In the genomic region with DNA sequence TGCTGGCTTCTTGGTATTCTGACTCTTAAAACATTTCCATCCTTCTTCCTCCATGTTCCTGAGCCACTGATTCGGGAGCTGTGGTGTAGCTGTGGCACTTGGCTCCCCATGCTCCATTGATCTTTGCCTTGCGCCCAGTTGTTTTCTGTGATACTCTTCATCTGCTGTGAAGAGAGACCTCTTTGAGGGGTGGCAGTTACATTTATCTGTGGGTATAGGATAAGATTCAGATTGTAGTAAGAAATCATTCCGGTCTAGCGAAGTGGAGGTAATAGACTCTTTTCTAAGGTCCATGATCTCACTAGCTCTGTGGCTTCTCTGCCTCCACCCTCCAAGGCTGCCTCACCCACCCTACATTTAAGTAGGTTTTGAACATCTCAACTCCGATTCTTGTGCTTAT, we compare ENCODE assay signal across 21 mouse cellular contexts. TPM values are rescaled to one million over a fixed set of nuclear protein-coding genes. Genes with fewer than 3 reads are reported as not detected.
DNase-seq lines count a peak whose midpoint lies in the region; ATAC-seq and TF ChIP-seq lines count a peak whose summit lies in the region.
"Had no signal": no experiment of that assay in that cellular context is flagged by ENCODE, and none has a peak within 500 bp of the region (broad histone marks: within the 10 kb centered on the region; RNA-seq: fewer than 3 reads in every experiment).

No protein-coding gene starts in this region.

- 0 out of 2 replicates have a peak overlapping the region, but pooled peaks have one; percentile 16 for H3K27ac ChIP-seq in liver, postnatal 0 days (ENCODE audit: low read depth)
- H3K27ac ChIP-seq in liver, embryonic 11.5 days (ENCODE audit: low read depth, low read length) = no peak overlapping the region
- no peak overlapping the region for H3K27ac ChIP-seq in midbrain, embryonic 11.5 days (ENCODE audit: low read depth, low read length)
- H3K27ac ChIP-seq in midbrain, postnatal 0 days (ENCODE audit: low read depth, low read length) = no peak overlapping the region
- peak overlapping the region; percentile 19; the same call in 1 of the 2 replicates for H3K27ac ChIP-seq in MEL (ENCODE audit: control insufficient read depth, low read depth, low read length)
- H3K27ac ChIP-seq: embryonic facial prominence, embryonic 10.5 days; embryonic facial prominence, embryonic 12.5 days; forebrain, embryonic 13.5 days; forebrain, embryonic 15.5 days had no signal

- H3K4me3 ChIP-seq in liver, postnatal 0 days (ENCODE audit: low read depth, low read length) = no peak overlapping the region
- no peak overlapping the region for H3K4me3 ChIP-seq in liver, embryonic 11.5 days (ENCODE audit: low read depth, low read length)
- no peak overlapping the region for H3K4me3 ChIP-seq in midbrain, embryonic 11.5 days (ENCODE audit: low read depth, low read length)
- no peak overlapping the region for H3K4me3 ChIP-seq in midbrain, postnatal 0 days (ENCODE audit: low read depth, low read length)
- H3K4me3 ChIP-seq in MEL (ENCODE audit: control insufficient read depth in 1 of 2, insufficient read depth in 1 of 2, low read depth in 2 of 2, low read length in 2 of 2) = no peak overlapping the region
- H3K4me3 ChIP-seq: embryonic facial prominence, embryonic 10.5 days; embryonic facial prominence, embryonic 12.5 days; forebrain, embryonic 13.5 days; forebrain, embryonic 15.5 days had no signal

- no peaks in the 10 kb centered on the region for H3K27me3 ChIP-seq in liver, postnatal 0 days (ENCODE audit: insufficient read depth, low read length)
- H3K27me3 ChIP-seq in liver, embryonic 11.5 days (replicated peaks; ENCODE audit: control insufficient read depth, insufficient read depth, low read length) = no peaks in the 10 kb centered on the region
- H3K27me3 ChIP-seq in midbrain, embryonic 11.5 days (ENCODE audit: control insufficient read depth, insufficient read depth, low read length) = no peaks in the 10 kb centered on the region
- no peaks in the 10 kb centered on the region for H3K27me3 ChIP-seq in midbrain, postnatal 0 days (ENCODE audit: insufficient read depth, low read length)
- H3K27me3 ChIP-seq in MEL (ENCODE audit: control insufficient read depth in 1 of 2, insufficient read depth in 2 of 2, low read length in 2 of 2) = no peaks in the 10 kb centered on the region
- H3K27me3 ChIP-seq: embryonic facial prominence, embryonic 12.5 days; forebrain, embryonic 13.5 days; forebrain, embryonic 15.5 days had no signal

- no peak for TF ChIP-seq RAD21 in MEL (IDR thresholded peaks at IDR 0.05; ENCODE audit: low read depth, low read length)

- peaks cover 23% of the 10 kb centered on the region for H3K79me2 ChIP-seq in MEL (ENCODE audit: control insufficient read depth, insufficient read depth, low read length, poor library complexity)

- intact Hi-C loops in heart, postnatal 10 days (cut with DNase I) = no loop called here

- no peak overlapping the region for H3K9ac ChIP-seq in liver, postnatal 0 days (replicated peaks)
- no peak overlapping the region; the same call in 1 of the 2 replicates for H3K9ac ChIP-seq in liver, embryonic 11.5 days (ENCODE audit: low read depth, low read length)
- no peak overlapping the region for H3K9ac ChIP-seq in midbrain, embryonic 11.5 days (ENCODE audit: low read length)
- no peak overlapping the region for H3K9ac ChIP-seq in midbrain, postnatal 0 days (replicated peaks; ENCODE audit: low read length, poor library complexity, severe bottlenecking)
- H3K9ac ChIP-seq in MEL (ENCODE audit: control insufficient read depth, low read depth, low read length, poor library complexity, severe bottlenecking) = no peak overlapping the region
- H3K9ac ChIP-seq: embryonic facial prominence, embryonic 12.5 days; forebrain, embryonic 13.5 days; forebrain, embryonic 15.5 days; forebrain, postnatal 0 days had no signal

- H3K9me3 ChIP-seq in liver, postnatal 0 days (ENCODE audit: low read length) = no peaks in the 10 kb centered on the region
- no peaks in the 10 kb centered on the region for H3K9me3 ChIP-seq in liver, embryonic 11.5 days (ENCODE audit: control insufficient read depth, low read length)
- H3K9me3 ChIP-seq in midbrain, embryonic 11.5 days (ENCODE audit: control insufficient read depth, low read length) = no peaks in the 10 kb centered on the region
- H3K9me3 ChIP-seq in midbrain, postnatal 0 days (ENCODE audit: low read length) = no peaks in the 10 kb centered on the region
- H3K9me3 ChIP-seq in MEL (replicated peaks; ENCODE audit: insufficient read depth, low read length) = no peaks in the 10 kb centered on the region
- H3K9me3 ChIP-seq: embryonic facial prominence, embryonic 10.5 days; embryonic facial prominence, embryonic 12.5 days; forebrain, embryonic 13.5 days; forebrain, embryonic 15.5 days; G1E had no signal

- no peak for DNase-seq in liver, postnatal 0 days
- no peak for DNase-seq in liver, embryonic 11.5 days (ENCODE audit: low spot score)
- DNase-seq in midbrain, embryonic 11.5 days (ENCODE audit: low spot score, missing footprints) = peak; percentile 26
- no peak for DNase-seq in midbrain, postnatal 0 days (ENCODE audit: low spot score)
- DNase-seq in MEL (ENCODE audit: low read depth, low spot score) = no peak
- DNase-seq in adrenal gland, adult 18-20 months (ENCODE audit: low spot score in 2 of 2) = no peak
- no peak for DNase-seq in heart, postnatal 10 days
- DNase-seq: adrenal gland, adult 8-10 months; adrenal gland, postnatal 14 days; adrenal gland, postnatal 36 days; cerebellum, adult 11-12 months; cerebellum, adult 2 months; cerebellum, adult 9-10 months; cerebellum, postnatal 10 days; cerebellum, postnatal 25 days; forebrain, postnatal 0 days had no signal

- TF ChIP-seq POLR2A in MEL (IDR thresholded peaks at IDR 0.05; ENCODE audit: control insufficient read depth in 1 of 2, insufficient read depth in 1 of 2, low read depth in 1 of 2, low read length in 2 of 2, poor library complexity in 1 of 2) = no peak

- no peak for ATAC-seq in liver, postnatal 0 days
- ATAC-seq in liver, embryonic 11.5 days (replicated peaks; ENCODE audit: low FRiP score) = no peak
- no peak for ATAC-seq in midbrain, embryonic 11.5 days (ENCODE audit: low FRiP score)
- no peak for ATAC-seq in midbrain, postnatal 0 days (ENCODE audit: low FRiP score)
- ATAC-seq: forebrain, embryonic 13.5 days; forebrain, embryonic 15.5 days; forebrain, postnatal 0 days had no signal

- TF ChIP-seq EP300 in liver, postnatal 0 days (IDR thresholded peaks at IDR 0.05; ENCODE audit: low read depth) = no peak
- peak in 1 of 2 experiments; percentile 63; a peak in 1 of 4 replicates for TF ChIP-seq EP300 in MEL (IDR thresholded peaks at IDR 0.05; ENCODE audit: low read depth in 1 of 2, low read length in 2 of 2)

- H3K36me3 ChIP-seq in liver, postnatal 0 days (replicated peaks; ENCODE audit: insufficient read depth, low read length) = no peaks in the 10 kb centered on the region
- H3K36me3 ChIP-seq in liver, embryonic 11.5 days (ENCODE audit: control insufficient read depth, insufficient read depth, low read length) = no peaks in the 10 kb centered on the region
- H3K36me3 ChIP-seq in midbrain, embryonic 11.5 days (ENCODE audit: control insufficient read depth, insufficient read depth, low read length) = no peaks in the 10 kb centered on the region
- no peaks in the 10 kb centered on the region for H3K36me3 ChIP-seq in midbrain, postnatal 0 days (ENCODE audit: insufficient read depth, low read length)
- peaks cover 44 to 75% of the 10 kb centered on the region in 2 experiments for H3K36me3 ChIP-seq in MEL (ENCODE audit: control insufficient read depth in 1 of 2, insufficient read depth in 2 of 2, low read length in 2 of 2)
- H3K36me3 ChIP-seq: embryonic facial prominence, embryonic 10.5 days; embryonic facial prominence, embryonic 12.5 days; forebrain, embryonic 15.5 days had no signal

- TF ChIP-seq CTCF in liver, postnatal 0 days (IDR thresholded peaks at IDR 0.05; ENCODE audit: low read depth) = no peak
- no peak for TF ChIP-seq CTCF in midbrain, postnatal 0 days (IDR thresholded peaks at IDR 0.05)
- TF ChIP-seq CTCF in MEL (IDR thresholded peaks at IDR 0.05 in 2 of 3, conservative IDR thresholded peaks at IDR 0.05 in 1 of 3; ENCODE audit: control insufficient read depth in 1 of 3, insufficient read depth in 1 of 3, low read depth in 2 of 3, low read length in 3 of 3, poor library complexity in 1 of 3, severe bottlenecking in 1 of 3) = no peak

- peaks cover 52% of the 10 kb centered on the region for H3K4me1 ChIP-seq in liver, postnatal 0 days (ENCODE audit: insufficient read depth)
- H3K4me1 ChIP-seq in liver, embryonic 11.5 days (replicated peaks; ENCODE audit: control insufficient read depth, insufficient read depth, low read length) = peaks cover 27% of the 10 kb centered on the region
- no peaks in the 10 kb centered on the region for H3K4me1 ChIP-seq in midbrain, embryonic 11.5 days (ENCODE audit: control insufficient read depth, insufficient read depth, low read length)
- no peaks in the 10 kb centered on the region for H3K4me1 ChIP-seq in midbrain, postnatal 0 days (ENCODE audit: insufficient read depth, low read length)
- H3K4me1 ChIP-seq in MEL (ENCODE audit: control insufficient read depth in 1 of 2, insufficient read depth in 2 of 2, low read length in 2 of 2) = peaks cover 45 to 59% of the 10 kb centered on the region in 2 experiments
- H3K4me1 ChIP-seq: forebrain, embryonic 15.5 days had no signal

- WGBS in liver, postnatal 0 days (ENCODE audit: insufficient replicate concordance) = 71% methylated on average over 5 of the region's 5 CpGs
- 79% methylated on average over 5 of the region's 5 CpGs for WGBS in liver, embryonic 11.5 days
- 87% methylated on average over 5 of the region's 5 CpGs for WGBS in midbrain, embryonic 11.5 days
- WGBS in midbrain, postnatal 0 days = 88% methylated on average over 5 of the region's 5 CpGs

- no peak overlapping the region for H3K4me2 ChIP-seq in liver, postnatal 0 days (ENCODE audit: low read depth, low read length)
- H3K4me2 ChIP-seq in liver, embryonic 11.5 days = no peak overlapping the region
- no peak overlapping the region for H3K4me2 ChIP-seq in midbrain, embryonic 11.5 days
- no peak overlapping the region for H3K4me2 ChIP-seq in midbrain, postnatal 0 days (ENCODE audit: low read depth, low read length, poor library complexity, severe bottlenecking)
- H3K4me2 ChIP-seq: embryonic facial prominence, embryonic 12.5 days; forebrain, embryonic 13.5 days; forebrain, embryonic 15.5 days had no signal

RNA-seq across cellular contexts. Expression of a gene that starts 43.3 kb away (rescaled TPM):
- 10.6 and 11.1 TPM in 2 replicates for polyA plus RNA-seq in liver, postnatal 0 days (2015; fragmentation: Nextera tagmentation; extraction: Ambion mirVana)
- polyA plus RNA-seq in liver, embryonic 11.5 days (2014; fragmentation: Nextera tagmentation; extraction: Ambion mirVana) = 26.2 and 28.4 TPM in 2 replicates
- polyA plus RNA-seq in midbrain, embryonic 11.5 days (2014; fragmentation: Nextera tagmentation; extraction: Ambion mirVana) = 43.0 and 47.3 TPM in 2 replicates
- 23.9 and 24.3 TPM in 2 replicates for total RNA-seq in midbrain, postnatal 0 days (2014; rRNA removed)
- polyA plus RNA-seq in midbrain, postnatal 0 days (2015; fragmentation: Nextera tagmentation; extraction: Ambion mirVana) = 20.3 and 25.1 TPM in 2 replicates
- 36.2 and 39.4 TPM in 2 replicates for total RNA-seq in MEL (2012; rRNA removed)
- 10 to 100 TPM in 1 of 2 experiments, not detected in 1; 56.0 TPM for polyA plus RNA-seq in MEL (2012; ENCODE audit: insufficient read depth in 1 of 2, insufficient read length in 2 of 2, low read depth in 1 of 2, low replicate concordance in 2 of 2, missing spikeins in 1 of 2)
- 10 to 100 TPM; 28.2 to 30.8 TPM for total RNA-seq in adrenal gland, adult 18-20 months (2021)
- total RNA-seq in heart, postnatal 10 days (2021) = 10 to 100 TPM; 20.8 to 21.4 TPM

Comparison
In these comparisons a context has a peak if more than half of its experiments do, and no peak if none do; other contexts are left out.
1. H3K27ac ChIP-seq: peak in liver, postnatal 0 days (single experiment) and MEL (single experiment); none in liver, embryonic 11.5 days (single experiment), midbrain, embryonic 11.5 days (single experiment) and midbrain, postnatal 0 days (single experiment).